Mouse (Mus musculus): Measurements from ENCODE around the gene Ppm1g. TPM values are rescaled to one million over a fixed set of nuclear protein-coding genes. Genes with fewer than 3 reads are reported as not detected.

The Ppm1g gene
- total and polyA plus RNA-seq, 3 experiments = 96.9 to 366 (median 182) TPM

GRCm38 (mm10) chr5:31254901-31255300, 34.4 kb upstream of the Ppm1g start:
- peaks cover 48 to 86% of the 10 kb centered on the region in 2 experiments for H3K36me3 ChIP-seq (replicated peaks in 1 of 2; ENCODE audit: control insufficient read depth in 1 of 2, insufficient read depth in 1 of 2, low read length in 1 of 2)
- in situ Hi-C loops (cut with MboI; ENCODE audit: low pct_ligation_motif_present, low pct_unique_long_range_greater_than_20kb, low sequenced_read_pairs) = no loop called here
- no peak for DNase-seq (ENCODE audit: extremely low read depth)

GRCm38 (mm10) chr5:31254452-31254851, 34.0 kb upstream of the Ppm1g start:
- H3K4me1 ChIP-seq (ENCODE audit: control insufficient read depth in 1 of 2, insufficient read depth in 2 of 2) = peaks cover 0 to 11% of the 10 kb centered on the region in 2 experiments; a peak in 1 of 4 replicates
- no peaks in the 10 kb centered on the region for H3K79me2 ChIP-seq (replicated peaks; ENCODE audit: control insufficient read depth, extremely low read depth, insufficient read depth, poor library complexity, severe bottlenecking)
- H3K27me3 ChIP-seq (replicated peaks) = no peaks in the 10 kb centered on the region
- H3K27ac ChIP-seq (ENCODE audit: insufficient read depth, low read depth) = no peak overlapping the region
- H3K9ac ChIP-seq (ENCODE audit: insufficient read depth, low read depth) = no peak overlapping the region
- no peak overlapping the region for H3K4me2 ChIP-seq (ENCODE audit: insufficient read depth, low read depth, poor library complexity, severe bottlenecking)
- H3K9me3 ChIP-seq (replicated peaks; ENCODE audit: low read length) = no peaks in the 10 kb centered on the region
- in situ Hi-C loops (cut with MboI; ENCODE audit: low pct_ligation_motif_present, low pct_unique_long_range_greater_than_20kb, low sequenced_read_pairs) = no loop called here
- DNase-seq (ENCODE audit: extremely low read depth) = no peak
- dilution Hi-C loops (cut with MboI; ENCODE audit: extremely low pct_ligation_motif_present, extremely low pct_unique_long_range_greater_than_20kb, low sequenced_read_pairs) = no loop called here
- H3K4me3 ChIP-seq (replicated peaks in 1 of 3; ENCODE audit: low read depth in 2 of 3, low read length in 2 of 3, poor library complexity in 1 of 3) = no peak overlapping the region
- H3K36me3 ChIP-seq (replicated peaks in 1 of 2; ENCODE audit: control insufficient read depth in 1 of 2, insufficient read depth in 1 of 2, low read length in 1 of 2) = peaks cover 52 to 86% of the 10 kb centered on the region in 2 experiments
- TF ChIP-seq MAZ (IDR thresholded peaks at IDR 0.05; ENCODE audit: low read depth, low read length) = no peak
- no peak for TF ChIP-seq BHLHE40 (IDR thresholded peaks at IDR 0.05; ENCODE audit: low read depth, low read length)
- no peak for TF ChIP-seq SMC3 (IDR thresholded peaks at IDR 0.05; ENCODE audit: low read depth, low read length)
- TF ChIP-seq IRF4 (IDR thresholded peaks at IDR 0.05; ENCODE audit: low read depth, low read length) = no peak
- no peak for TF ChIP-seq TBP (conservative IDR thresholded peaks at IDR 0.05; ENCODE audit: low read depth, low read length)
- no peak for TF ChIP-seq TCF12 (IDR thresholded peaks at IDR 0.05; ENCODE audit: low read depth, low read length)
- no peak for TF ChIP-seq KAT2A (IDR thresholded peaks at IDR 0.05; ENCODE audit: insufficient replicate concordance, low read length)
- no peak for TF ChIP-seq ZKSCAN1 (IDR thresholded peaks at IDR 0.05; ENCODE audit: borderline replicate concordance, low read depth, low read length)
- TF ChIP-seq EP300 (IDR thresholded peaks at IDR 0.05; ENCODE audit: low read length) = no peak
- TF ChIP-seq JUN (IDR thresholded peaks at IDR 0.05; ENCODE audit: insufficient read depth, low read depth, low read length) = no peak
- no peak for TF ChIP-seq HCFC1 (IDR thresholded peaks at IDR 0.05; ENCODE audit: low read depth, low read length)
- no peak for TF ChIP-seq MYC (IDR thresholded peaks at IDR 0.05; ENCODE audit: low read depth, low read length)
- no peak for TF ChIP-seq E2F4 (IDR thresholded peaks at IDR 0.05; ENCODE audit: insufficient replicate concordance, low read depth, low read length)
- TF ChIP-seq CHD1 (IDR thresholded peaks at IDR 0.05; ENCODE audit: low read depth, low read length) = no peak
- TF ChIP-seq ELF1 (IDR thresholded peaks at IDR 0.05; ENCODE audit: low read depth, low read length) = no peak
- no peak for TF ChIP-seq MAFK (IDR thresholded peaks at IDR 0.05; ENCODE audit: insufficient replicate concordance, low read length)
- TF ChIP-seq MAX (IDR thresholded peaks at IDR 0.05; ENCODE audit: low read length) = no peak
- no peak for TF ChIP-seq ZMIZ1 (IDR thresholded peaks at IDR 0.05; ENCODE audit: low read depth, low read length)

More at GRCm38 (mm10) chr5:31254901-31255300, 34.4 kb upstream of the Ppm1g start:
- Histone ChIP-seq H3K4me1 (ENCODE audit: control insufficient read depth in 1 of 2, insufficient read depth in 2 of 2) (peaks cover 0 to 11% of the 10 kb centered on the region in 2 experiments; a peak in 1 of 4 replicates), H3K27ac (ENCODE audit: insufficient read depth, low read depth) (no peak overlapping the region), H3K27me3 (replicated peaks) (no peaks in the 10 kb centered on the region), H3K4me3 (replicated peaks in 1 of 3; ENCODE audit: low read depth in 2 of 3, low read length in 2 of 3, poor library complexity in 1 of 3) (no peak overlapping the region), H3K9ac (ENCODE audit: insufficient read depth, low read depth) (no peak overlapping the region), H3K4me2 (ENCODE audit: insufficient read depth, low read depth, poor library complexity, severe bottlenecking) (no peak overlapping the region), H3K9me3 (replicated peaks; ENCODE audit: low read length) (no peaks in the 10 kb centered on the region), H3K79me2 (replicated peaks; ENCODE audit: control insufficient read depth, extremely low read depth, insufficient read depth, poor library complexity, severe bottlenecking) (no peaks in the 10 kb centered on the region)
- TF ChIP-seq MEF2A (IDR thresholded peaks at IDR 0.05; ENCODE audit: borderline replicate concordance, low read depth, low read length) (no peak), RAD21 (IDR thresholded peaks at IDR 0.05; ENCODE audit: low read depth, low read length) (no peak), GABPA (IDR thresholded peaks at IDR 0.05; ENCODE audit: insufficient replicate concordance, low read depth, low read length) (no peak), CHD2 (IDR thresholded peaks at IDR 0.05; ENCODE audit: low read length) (no peak), TBP (conservative IDR thresholded peaks at IDR 0.05; ENCODE audit: low read depth, low read length) (no peak), SMC3 (IDR thresholded peaks at IDR 0.05; ENCODE audit: low read depth, low read length) (no peak), ELF1 (IDR thresholded peaks at IDR 0.05; ENCODE audit: low read depth, low read length) (no peak), EP300 (IDR thresholded peaks at IDR 0.05; ENCODE audit: low read length) (no peak), ZMIZ1 (IDR thresholded peaks at IDR 0.05; ENCODE audit: low read depth, low read length) (no peak)
- dilution Hi-C loops (cut with MboI; ENCODE audit: extremely low pct_ligation_motif_present, extremely low pct_unique_long_range_greater_than_20kb, low sequenced_read_pairs) = no loop called here

Data from CH12.LX (cell line).